Mouse (Mus musculus) lung, postnatal 0 days (tissue): ENCODE data around the gene Aldh3b1.

ENCODE experiments used
- CTCF ChIP-seq: IDR thresholded peaks from 2 replicates; pipeline ENCODE4 v1.5.1; 2016; ENCODE audit warnings: antibody characterized with exemption, mild to moderate bottlenecking
- EP300 ChIP-seq: IDR thresholded peaks from 2 replicates; pipeline ENCODE4 v1.6.1; 2016; ENCODE audit warnings: antibody characterized with exemption, mild to moderate bottlenecking, control low read depth

DNA sequence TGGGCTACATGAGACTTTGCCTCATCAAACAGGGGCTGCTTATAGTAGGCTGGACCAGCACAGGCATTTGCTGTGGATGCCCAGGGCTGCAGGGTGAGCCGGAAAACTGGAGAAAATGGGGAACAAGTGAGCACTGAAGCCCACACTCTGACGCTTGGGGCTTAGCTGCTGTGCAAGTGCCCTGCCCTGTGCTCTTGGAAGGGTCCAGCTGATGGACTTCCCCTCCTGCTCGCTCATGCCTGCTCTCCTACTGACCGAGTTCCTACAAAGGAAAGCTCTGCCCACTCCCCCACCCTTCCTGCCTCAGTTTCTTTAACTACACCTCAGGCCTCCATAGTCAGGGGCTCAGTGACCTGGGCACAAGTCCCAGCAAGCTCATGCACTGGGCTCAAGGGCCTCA, 1.6 kb downstream of the Aldh3b1 start:
- TF ChIP-seq CTCF (no peak), EP300 (no peak)
